Mouse (Mus musculus) hindbrain, embryonic 16.5 days (tissue): ENCODE measurements around the gene Mylk4. TPM values are rescaled to one million over a fixed set of nuclear protein-coding genes. Genes with fewer than 3 reads are reported as not detected.
A peak's percentile ranks its signal among the peaks of the same experiment; 100 is the strongest.

Experiments used
- ATAC-seq: fragments of 200-750 bp; cut with Nextera tagmentation; 2 replicates; pipeline ENCODE4 v1.8.0; 2017; ENCODE audit warnings: moderate TSS enrichment, moderate library complexity
- H3K27ac ChIP-seq: fragments of 300-500 bp; sonication (generic); 2 replicates; pipeline ENCODE4 v1.5.1; 2014; ENCODE audit warnings: low read depth, mild to moderate bottlenecking, control low read depth, low read length, moderate library complexity
- H3K27me3 ChIP-seq: fragments of 300-500 bp; sonication (generic); replicated peaks from 2 replicates; pipeline ENCODE4 v1.6.1; 2014; ENCODE audit warnings: low read length; ENCODE audit not compliant: control insufficient read depth, insufficient read depth
- H3K36me3 ChIP-seq: fragments of 300-500 bp; sonication (generic); 2 replicates; pipeline ENCODE4 v1.6.1; 2014; ENCODE audit warnings: mild to moderate bottlenecking, low read length, moderate library complexity, mixed read lengths; ENCODE audit not compliant: control insufficient read depth, insufficient read depth
- H3K4me1 ChIP-seq: fragments of 300-500 bp; sonication (generic); 2 replicates; pipeline ENCODE4 v1.6.1; 2014; ENCODE audit warnings: low read depth, low read length; ENCODE audit not compliant: control insufficient read depth, insufficient read depth
- H3K4me2 ChIP-seq: fragments of 300-500 bp; sonication (generic); 2 replicates; pipeline ENCODE4 v1.6.1; 2014; ENCODE audit warnings: mild to moderate bottlenecking, low read length, control low read depth, moderate library complexity
- H3K4me3 ChIP-seq: fragments of 300-500 bp; sonication (generic); 2 replicates; pipeline ENCODE4 v1.5.1; 2014; ENCODE audit warnings: mild to moderate bottlenecking, low read length, control low read depth, moderate library complexity
- H3K9ac ChIP-seq: fragments of 300-500 bp; sonication (generic); 2 replicates; pipeline ENCODE4 v1.6.1; 2014; ENCODE audit warnings: low read depth, mild to moderate bottlenecking, control low read depth, low read length, moderate library complexity
- H3K9me3 ChIP-seq: fragments of 300-500 bp; sonication (generic); 2 replicates; pipeline ENCODE4 v1.6.1; 2014; ENCODE audit warnings: mild to moderate bottlenecking, low read length, moderate library complexity; ENCODE audit not compliant: control insufficient read depth
- WGBS: fragments of 180-500 bp; shearing (Covaris S2); extraction: QIAGEN DNeasy Blood & Tissue Kit; methylation state at CpG from one replicate; pipeline ENCODE4 v1.1.7; 2014; 5-methylcytosine and 5-hydroxymethylcytosine counted together
- polyA plus RNA-seq: library from polyadenylated mRNA; unstranded; fragments of >200 nt; fragmentation: Nextera tagmentation; extraction: Ambion mirVana; gene quantifications from 2 replicates; pipeline ENCODE4 v1.2.1, GENCODE M21; 2015

Mylk4 gene
- polyA plus RNA-seq, 1 experiment from 2014 or later, result 0.14 TPM

GRCm38 (mm10) chr13:32748421-32748820 is 35.3 kb downstream of the Mylk4 start:
- H3K9ac ChIP-seq, result no peak overlapping the region
- H3K9me3 ChIP-seq, result no peaks in the 10 kb centered on the region
- H3K4me3 ChIP-seq, result no peak overlapping the region
- H3K36me3 ChIP-seq, result no peaks in the 10 kb centered on the region
- H3K4me1 ChIP-seq, result no peaks in the 10 kb centered on the region
- H3K27ac ChIP-seq, result no peak overlapping the region
- WGBS, result 45% methylated on average over 2 of the region's 2 CpGs
- ATAC-seq, result no peak
- no peak overlapping the region for H3K4me2 ChIP-seq
- no peaks in the 10 kb centered on the region for H3K27me3 ChIP-seq

GRCm38 (mm10) chr13:32741161-32741560 is 42.6 kb downstream of the Mylk4 start:
- H3K9me3 ChIP-seq, result no peaks in the 10 kb centered on the region
- H3K9ac ChIP-seq, result no peak overlapping the region
- H3K4me2 ChIP-seq, result no peak overlapping the region
- no peaks in the 10 kb centered on the region for H3K27me3 ChIP-seq
- H3K4me3 ChIP-seq, result no peak overlapping the region
- H3K4me1 ChIP-seq, result no peaks in the 10 kb centered on the region
- ATAC-seq, result no peak
- no peak overlapping the region for H3K27ac ChIP-seq
- 67% methylated on average over 7 of the region's 7 CpGs for WGBS
- no peaks in the 10 kb centered on the region for H3K36me3 ChIP-seq

- no peak overlapping the region for H3K4me3 ChIP-seq
- no peaks in the 10 kb centered on the region for H3K4me1 ChIP-seq
- H3K27ac ChIP-seq, result no peak overlapping the region
- H3K27me3 ChIP-seq, result no peaks in the 10 kb centered on the region
- no peak overlapping the region for H3K9ac ChIP-seq
- no peaks in the 10 kb centered on the region for H3K36me3 ChIP-seq
- H3K4me2 ChIP-seq, result no peak overlapping the region
- ATAC-seq, result peak; percentile 79
- H3K9me3 ChIP-seq, result no peaks in the 10 kb centered on the region
These were observed 52.5 kb downstream of the Mylk4 start for GRCm38 (mm10) chr13:32731283-32731682.

GRCm38 (mm10) chr13:32724606-32725005 is 59.1 kb downstream of the Mylk4 start:
- Histone ChIP-seq H3K4me2 (no peak overlapping the region), H3K9me3 (no peaks in the 10 kb centered on the region), H3K4me3 (no peak overlapping the region), H3K27ac (no peak overlapping the region), H3K36me3 (no peaks in the 10 kb centered on the region), H3K9ac (no peak overlapping the region), H3K27me3 (no peaks in the 10 kb centered on the region), H3K4me1 (no peaks in the 10 kb centered on the region)
- no peak for ATAC-seq
- 90% methylated on average over 5 of the region's 5 CpGs for WGBS

- Histone ChIP-seq H3K9ac (no peak overlapping the region), H3K4me1 (no peaks in the 10 kb centered on the region), H3K36me3 (no peaks in the 10 kb centered on the region), H3K9me3 (no peaks in the 10 kb centered on the region), H3K4me3 (no peak overlapping the region), H3K27ac (no peak overlapping the region), H3K27me3 (no peaks in the 10 kb centered on the region), H3K4me2 (no peak overlapping the region)
- no peak for ATAC-seq
- WGBS, result 91% methylated on average over 4 of the region's 4 CpGs
These were observed 62.0 kb downstream of the Mylk4 start for GRCm38 (mm10) chr13:32721717-32722116.

GRCm38 (mm10) chr13:32719284-32719683 is 64.5 kb downstream of the Mylk4 start:
- Histone ChIP-seq H3K9me3 (no peaks in the 10 kb centered on the region), H3K36me3 (no peaks in the 10 kb centered on the region), H3K9ac (no peak overlapping the region), H3K27me3 (no peaks in the 10 kb centered on the region), H3K4me2 (no peak overlapping the region), H3K27ac (no peak overlapping the region), H3K4me1 (no peaks in the 10 kb centered on the region), H3K4me3 (no peak overlapping the region)
- ATAC-seq, result no peak
- 38% methylated on average over 3 of the region's 3 CpGs for WGBS

- H3K27me3 ChIP-seq, result no peaks in the 10 kb centered on the region
- H3K36me3 ChIP-seq, result no peaks in the 10 kb centered on the region
- no peak overlapping the region for H3K27ac ChIP-seq
- 71% methylated on average over 5 of the region's 5 CpGs for WGBS
- no peak overlapping the region for H3K9ac ChIP-seq
- H3K9me3 ChIP-seq, result no peaks in the 10 kb centered on the region
- H3K4me2 ChIP-seq, result no peak overlapping the region
- H3K4me1 ChIP-seq, result no peaks in the 10 kb centered on the region
- no peak overlapping the region for H3K4me3 ChIP-seq
- ATAC-seq, result no peak
These were observed 66.0 kb downstream of the Mylk4 start for GRCm38 (mm10) chr13:32717709-32718108.

- H3K4me3 ChIP-seq, result no peak overlapping the region
- no peak for ATAC-seq
- no peaks in the 10 kb centered on the region for H3K27me3 ChIP-seq
- no peak overlapping the region for H3K9ac ChIP-seq
- H3K4me2 ChIP-seq, result no peak overlapping the region
- 93% methylated on average over 3 of the region's 3 CpGs for WGBS
- no peaks in the 10 kb centered on the region for H3K4me1 ChIP-seq
- no peaks in the 10 kb centered on the region for H3K9me3 ChIP-seq
- H3K27ac ChIP-seq, result no peak overlapping the region
- H3K36me3 ChIP-seq, result no peaks in the 10 kb centered on the region
These were observed 71.2 kb downstream of the Mylk4 start for GRCm38 (mm10) chr13:32712568-32712967.

- Histone ChIP-seq H3K9ac (no peak overlapping the region), H3K4me1 (peaks cover 3% of the 10 kb centered on the region), H3K36me3 (no peaks in the 10 kb centered on the region), H3K27me3 (no peaks in the 10 kb centered on the region), H3K4me3 (no peak overlapping the region), H3K27ac (no peak overlapping the region), H3K4me2 (no peak overlapping the region), H3K9me3 (no peaks in the 10 kb centered on the region)
- WGBS, result 84% methylated on average over 2 of the region's 2 CpGs
- no peak for ATAC-seq
These were observed 75.9 kb downstream of the Mylk4 start for GRCm38 (mm10) chr13:32707894-32708293.

- peak; percentile 78 for ATAC-seq
- Histone ChIP-seq H3K4me3 (no peak overlapping the region), H3K4me2 (no peak overlapping the region), H3K36me3 (no peaks in the 10 kb centered on the region), H3K27me3 (no peaks in the 10 kb centered on the region), H3K9ac (no peak overlapping the region), H3K9me3 (no peaks in the 10 kb centered on the region), H3K4me1 (peaks cover 3% of the 10 kb centered on the region), H3K27ac (no peak overlapping the region)
- 40% methylated on average over 10 of the region's 10 CpGs for WGBS
These were observed 77.0 kb downstream of the Mylk4 start for GRCm38 (mm10) chr13:32706651-32707288.
